Mouse (Mus musculus) adipocyte (in vitro differentiated cells): ENCODE measurements around the gene Ddr1.

Experiments
- DNase-seq: peaks from one replicate; pipeline ENCODE4 v3.0.0-alpha.2; 2016; ENCODE audit warnings: low spot score

Ddr1 gene

DNA sequence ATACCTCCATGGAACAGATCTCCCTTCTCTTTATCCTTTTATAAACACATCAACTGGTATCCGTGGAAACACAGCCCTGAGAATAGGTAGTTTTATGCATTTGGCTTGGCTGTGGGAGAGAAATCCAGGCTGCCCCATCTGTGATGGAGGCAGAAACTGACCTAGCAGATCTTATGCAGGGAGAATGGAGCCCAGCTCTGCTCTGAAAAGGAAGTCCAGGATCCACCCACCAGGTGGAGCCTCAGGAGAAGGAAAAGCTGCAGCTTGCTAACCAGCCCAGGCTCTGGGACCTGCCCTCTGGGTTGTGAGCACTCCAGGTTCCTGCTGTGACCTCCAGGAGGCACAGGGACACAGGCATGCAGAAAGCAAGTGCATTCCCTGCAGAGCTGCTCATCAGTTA, 70.4 kb downstream of the Ddr1 start:
- peak; percentile 20 for DNase-seq
